In genomic region chr10:117681999-117682857, GRCm38 (mm10) we compare ENCODE assay signal across 8 mouse cellular contexts. TPM values are rescaled to one million over a fixed set of nuclear protein-coding genes. Genes with fewer than 3 reads are reported as not detected.
DNase-seq lines count a peak whose midpoint lies in the region.

No protein-coding gene starts in this region.

- intact Hi-C loops in left cerebral cortex, postnatal 14 days (cut with DNase I): no loop called here

- DNase-seq in heart, postnatal 4 days: peak; percentile 60
- no peak for DNase-seq in heart, adult 9 months (ENCODE audit: low spot score in 2 of 2)
- peak; percentile 27 for DNase-seq in thymus, postnatal 25 days
- no peak for DNase-seq in thymus, postnatal 36 days
- DNase-seq in cerebellum, postnatal 25 days: peak; percentile 45 to 70
- DNase-seq in left cerebral cortex, postnatal 14 days (ENCODE audit: low spot score in 2 of 2): peak; percentile 59 to 62
- peak; percentile 35 for DNase-seq in right cerebral cortex, postnatal 4 days
- DNase-seq in urinary bladder, postnatal 4 days (ENCODE audit: low spot score in 2 of 2): no peak

RNA-seq across cellular contexts. Expression of gene Mdm2, which starts 28.3 kb away (rescaled TPM):
- total RNA-seq in heart, postnatal 4 days (2021): 10 to 100 TPM; 48.4 to 50.8 TPM
- total RNA-seq in left cerebral cortex, postnatal 14 days (2021): 10 to 100 TPM; 49.9 to 50.4 TPM

RNA-seq across cellular contexts. Expression of gene Cpm, which starts 52.9 kb away (rescaled TPM):
- 1 to 10 TPM; 2.8 to 3.6 TPM for total RNA-seq in heart, postnatal 4 days (2021)
- 1 to 10 TPM; 3.2 to 3.6 TPM for total RNA-seq in left cerebral cortex, postnatal 14 days (2021)

Comparison
In these comparisons a context has a peak if more than half of its experiments do, and no peak if none do; other contexts are left out.
1. DNase-seq: peak in heart, postnatal 4 days (single experiment), thymus, postnatal 25 days (single experiment), cerebellum, postnatal 25 days (2 of 2), left cerebral cortex, postnatal 14 days (2 of 2) and right cerebral cortex, postnatal 4 days (single experiment); none in heart, adult 9 months (0 of 2), thymus, postnatal 36 days (0 of 2) and urinary bladder, postnatal 4 days (0 of 2).